Mouse (Mus musculus) G1E (cell line): Measurements from ENCODE around the gene Gm20431.

ENCODE experiments used
- CTCF ChIP-seq: IDR thresholded peaks from 2 replicates; pipeline ENCODE4 v1.5.1; 2012; ENCODE audit warnings: low read depth, low read length, inconsistent platforms, mixed read lengths
- GATA1 ChIP-seq: IDR thresholded peaks from 2 replicates; pipeline ENCODE4 v1.6.1; 2012; ENCODE audit warnings: borderline replicate concordance, low read length, inconsistent platforms, mixed read lengths

DNA sequence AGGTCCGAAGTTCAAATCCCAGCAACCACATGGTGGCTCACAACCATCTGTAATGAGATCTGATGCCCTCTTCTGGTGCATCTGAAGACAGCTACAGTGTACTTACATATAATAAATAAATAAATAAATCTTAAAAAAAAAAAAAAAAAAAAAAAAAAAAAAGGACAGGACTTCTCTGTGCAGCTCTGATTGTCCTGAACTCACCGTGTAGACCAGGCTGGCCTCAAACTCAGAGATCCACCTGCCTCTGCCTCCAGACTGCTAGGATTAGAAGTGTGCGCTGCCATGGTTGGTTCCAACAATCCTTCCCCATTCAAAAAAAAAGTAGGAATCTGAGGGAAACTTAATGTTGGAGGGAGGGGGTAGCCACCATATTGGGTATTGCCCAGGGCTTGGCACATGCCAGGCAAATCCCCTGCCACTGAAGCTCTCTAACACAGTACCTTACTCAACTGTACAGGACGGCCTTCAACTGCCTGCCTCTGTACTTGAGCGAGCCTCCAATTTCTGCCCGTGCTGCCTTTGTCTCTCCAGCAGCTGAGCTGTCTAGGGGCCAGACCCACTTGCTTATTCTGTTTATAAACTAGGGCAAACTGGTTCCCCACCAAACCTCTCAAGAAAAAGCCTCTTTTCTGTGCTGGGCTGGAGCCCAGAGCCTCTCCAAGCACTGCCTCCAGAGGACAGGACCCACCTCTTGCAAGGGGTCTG is 36.8 kb downstream of the Gm20431 start:
- TF ChIP-seq CTCF (no peak), GATA1 (no peak)
